Mouse (Mus musculus): Measurements from ENCODE around the gene Syn3. TPM values are rescaled to one million over a fixed set of nuclear protein-coding genes. Genes with fewer than 3 reads are reported as not detected.
"Not testable (repeated sequence)": the region's sequence is repeated elsewhere in the genome, so short reads cannot be mapped to it uniquely, and the experiment has no call there.

Gene Syn3
- total RNA-seq, 1 experiment from 2014 or later = 3.4 TPM

DNA sequence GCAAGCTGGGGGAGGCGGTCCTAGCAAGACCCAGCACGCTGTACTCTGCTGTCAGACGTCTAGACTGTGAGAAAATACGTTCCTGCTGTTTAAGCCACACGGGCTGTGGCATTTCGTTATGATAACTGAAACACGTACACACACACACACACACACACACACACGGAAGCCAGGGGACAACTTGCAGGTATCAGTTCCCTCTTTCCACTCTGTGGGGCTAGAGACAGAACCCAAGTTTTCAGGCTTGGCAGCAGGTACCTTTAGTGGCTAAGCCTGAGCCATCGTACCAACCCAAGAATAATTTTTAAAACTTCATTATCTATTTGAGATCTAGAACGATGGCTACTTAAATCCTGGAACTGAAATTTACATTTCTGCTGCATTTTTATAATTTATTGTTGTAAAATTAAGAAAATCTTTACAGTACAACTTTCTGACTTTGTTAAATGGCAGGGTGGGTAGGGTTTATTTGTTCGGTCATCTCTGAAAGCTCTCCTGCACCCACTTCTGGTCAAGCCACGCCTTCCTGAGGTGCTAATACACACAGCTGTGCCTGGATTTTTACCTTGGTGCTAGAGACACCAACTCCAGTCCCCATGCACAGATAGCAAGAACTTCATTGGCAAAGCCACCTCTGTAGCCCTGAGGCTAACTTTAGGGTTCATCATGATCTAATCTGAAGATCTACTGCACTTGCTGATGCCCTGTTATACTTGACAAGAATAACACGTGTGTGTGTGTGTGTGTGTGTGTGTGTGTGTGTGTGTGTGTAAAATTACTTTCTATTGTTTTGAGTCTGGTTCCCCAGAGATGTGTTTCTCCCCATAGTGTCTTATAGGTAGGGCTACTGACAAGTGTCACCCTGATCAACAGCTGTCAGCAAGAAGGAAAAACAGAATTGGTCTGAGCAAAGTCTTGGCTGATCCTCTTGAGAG is 29.8 kb downstream of the Syn3 start:
- DNase-seq = no peak

DNA sequence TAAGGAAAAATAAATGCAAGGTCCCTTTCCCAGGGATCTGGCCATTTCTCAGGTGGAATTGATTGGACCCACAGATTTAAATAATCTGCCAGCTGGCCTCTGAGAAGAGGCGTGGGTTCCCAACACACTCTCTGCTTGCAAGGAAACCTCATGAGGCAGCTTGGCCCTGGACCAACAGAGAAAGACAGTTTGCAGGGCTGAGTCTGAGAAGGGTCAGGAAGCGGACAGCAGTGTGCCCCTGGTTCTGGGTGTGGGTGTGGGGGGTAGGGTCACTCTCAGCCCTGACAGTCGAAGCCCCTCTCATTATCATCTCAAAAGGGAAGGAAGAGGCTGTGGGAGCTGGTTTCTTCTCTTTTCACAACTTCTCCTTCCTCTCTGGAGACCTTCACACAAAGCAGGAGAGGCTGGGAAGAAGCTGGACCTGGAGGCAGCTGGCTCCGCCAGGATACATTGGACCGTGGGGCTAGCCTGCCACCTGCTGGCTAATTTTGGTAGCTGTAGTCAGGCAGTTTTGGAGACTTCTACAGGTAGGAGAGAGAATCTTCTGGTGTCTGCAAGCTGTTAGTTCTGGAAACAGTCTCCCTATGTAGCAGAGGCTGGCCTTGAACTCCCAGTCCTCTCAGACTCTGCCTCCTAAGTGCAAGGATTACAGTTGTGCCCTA is 35.0 kb downstream of the Syn3 start:
- DNase-seq = peak; percentile 85

GRCm38 (mm10) chr10:86459643-86460042 is 39.1 kb downstream of the Syn3 start:
- DNase-seq = no peak

DNA sequence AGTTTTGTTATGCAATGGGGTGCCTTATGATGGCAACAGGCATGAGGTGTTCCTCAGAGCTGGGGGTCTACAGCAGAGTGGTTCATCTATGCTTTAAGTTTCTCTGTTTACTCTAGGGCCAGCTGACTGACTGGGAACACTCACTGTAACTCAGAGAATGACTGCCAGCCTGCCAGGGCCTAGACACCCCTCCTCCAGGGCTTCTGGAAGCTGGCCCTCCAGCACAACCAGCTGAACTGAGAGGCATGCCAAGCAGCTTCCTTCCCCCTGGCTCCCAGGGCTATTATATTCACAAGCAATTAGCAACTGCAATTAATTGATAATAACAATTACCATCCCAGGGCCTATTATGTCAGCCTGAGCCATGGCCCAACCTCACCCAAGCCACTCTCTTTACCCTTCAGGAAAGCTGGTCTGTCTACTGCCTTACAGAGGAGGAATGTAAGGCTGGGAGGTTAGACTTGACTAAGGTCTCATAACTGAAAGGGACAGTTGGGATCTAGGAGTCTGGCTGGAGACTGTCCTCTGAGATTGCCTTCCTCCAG is 41.0 kb downstream of the Syn3 start:
- no peak for DNase-seq

DNA sequence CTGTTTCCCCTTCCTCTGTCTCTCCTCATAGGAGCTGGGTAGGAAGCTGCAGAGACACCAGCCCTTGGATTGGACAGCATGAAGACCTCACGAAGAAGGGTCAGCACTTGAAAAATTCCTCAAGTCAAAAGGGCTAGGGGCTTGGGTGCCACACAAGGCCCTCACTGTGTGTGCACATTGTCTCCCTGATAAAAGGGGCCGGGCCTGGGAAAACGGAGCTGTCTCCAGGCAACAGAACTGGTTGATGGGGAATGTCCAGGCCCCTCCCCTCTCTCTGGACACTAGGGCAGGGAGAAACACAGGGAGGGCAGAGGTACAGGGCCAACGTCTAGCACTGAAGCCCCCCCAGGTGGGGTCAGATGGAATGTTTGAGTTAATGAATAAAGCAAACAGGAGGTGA is 41.5 kb downstream of the Syn3 start:
- no peak for DNase-seq

DNA sequence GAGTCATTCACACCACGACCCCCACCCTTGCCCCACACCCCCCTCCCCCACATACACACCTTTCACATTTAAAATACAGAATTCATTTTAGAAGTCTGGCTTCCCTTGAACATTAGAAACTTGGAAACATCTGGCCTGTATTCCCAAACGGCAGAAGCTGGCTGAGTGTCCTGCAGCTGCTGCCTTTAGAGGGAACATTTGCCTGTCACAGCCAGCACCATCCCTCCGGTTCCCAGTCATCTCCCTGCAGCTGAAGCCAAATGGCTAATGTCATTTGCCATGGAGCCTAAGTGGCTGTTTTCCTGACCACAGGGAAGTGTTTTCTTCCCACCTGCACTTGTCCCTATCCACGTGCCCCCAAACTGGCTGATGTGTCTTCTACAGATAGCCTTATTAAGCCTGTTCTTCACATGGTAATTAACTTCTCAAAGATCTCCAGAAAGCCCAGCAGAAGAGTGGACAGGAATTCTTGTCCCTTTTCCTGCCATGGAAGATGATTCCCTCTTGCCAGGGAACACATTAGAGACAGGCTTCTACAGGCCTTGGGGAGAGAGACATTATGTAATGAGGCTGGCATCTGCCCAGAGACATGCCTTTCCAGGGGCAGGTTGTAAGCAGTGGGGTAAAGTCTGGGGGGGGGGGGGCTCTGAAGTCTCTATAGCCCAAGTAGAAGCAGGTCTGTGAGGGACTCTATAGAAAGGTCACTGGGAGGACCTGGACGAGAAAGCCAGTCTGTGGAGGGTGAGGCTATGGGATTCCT is 43.2 kb downstream of the Syn3 start:
- no peak for DNase-seq

- DNase-seq = peak; percentile 5
Observed at GRCm38 (mm10) chr10:86452326-86452995, 46.2 kb downstream of the Syn3 start.

- DNase-seq = no peak
Observed at GRCm38 (mm10) chr10:86451294-86451693, 47.4 kb downstream of the Syn3 start.

DNA sequence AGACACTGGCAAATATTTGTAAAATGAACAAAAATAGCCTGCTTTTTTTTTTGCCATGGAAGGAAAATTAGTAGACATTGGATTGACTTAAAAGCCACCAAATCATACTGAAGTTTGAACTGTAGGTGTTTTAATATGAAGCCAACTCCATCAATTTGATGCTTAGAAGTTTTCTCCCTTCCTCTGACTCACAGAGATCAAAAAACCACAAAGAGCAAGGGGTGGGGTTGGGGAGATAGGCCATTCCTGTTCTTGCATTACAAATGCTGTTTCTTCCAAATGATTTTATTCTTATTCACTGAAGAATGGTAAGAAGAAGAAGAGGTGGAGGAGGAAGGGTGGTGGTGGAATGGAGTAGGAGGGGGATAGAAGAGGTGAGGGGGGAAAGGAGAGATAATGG is 52.0 kb downstream of the Syn3 start:
- DNase-seq = no peak

GRCm38 (mm10) chr10:86445207-86445606 is 53.5 kb downstream of the Syn3 start:
- DNase-seq = no peak

- DNase-seq = no peak
Observed at GRCm38 (mm10) chr10:86444665-86445064, 54.0 kb downstream of the Syn3 start.

DNA sequence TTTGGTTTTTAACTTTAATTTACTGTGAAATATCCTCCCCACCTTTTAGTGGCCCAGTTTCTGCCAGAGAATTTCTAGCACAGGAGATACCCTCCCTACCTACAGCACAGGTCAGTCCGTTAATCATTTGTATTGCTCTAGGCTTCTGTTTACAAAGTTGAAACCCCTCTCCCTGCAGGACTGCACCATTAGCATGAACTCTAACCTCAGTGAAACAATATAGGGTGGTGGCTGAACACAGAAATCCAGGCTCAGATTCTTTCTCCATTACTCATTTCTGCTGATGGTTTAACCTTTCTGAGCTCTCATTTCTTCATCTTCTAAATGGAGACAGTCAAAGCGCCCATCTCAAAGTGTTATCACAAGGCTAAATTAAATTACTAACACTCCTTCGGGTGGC is 56.9 kb downstream of the Syn3 start:
- no peak for DNase-seq

- no peak for DNase-seq
Observed at GRCm38 (mm10) chr10:86439640-86440039, 59.1 kb downstream of the Syn3 start.

GRCm38 (mm10) chr10:86437294-86437693 is 61.4 kb downstream of the Syn3 start:
- no peak for DNase-seq

DNA sequence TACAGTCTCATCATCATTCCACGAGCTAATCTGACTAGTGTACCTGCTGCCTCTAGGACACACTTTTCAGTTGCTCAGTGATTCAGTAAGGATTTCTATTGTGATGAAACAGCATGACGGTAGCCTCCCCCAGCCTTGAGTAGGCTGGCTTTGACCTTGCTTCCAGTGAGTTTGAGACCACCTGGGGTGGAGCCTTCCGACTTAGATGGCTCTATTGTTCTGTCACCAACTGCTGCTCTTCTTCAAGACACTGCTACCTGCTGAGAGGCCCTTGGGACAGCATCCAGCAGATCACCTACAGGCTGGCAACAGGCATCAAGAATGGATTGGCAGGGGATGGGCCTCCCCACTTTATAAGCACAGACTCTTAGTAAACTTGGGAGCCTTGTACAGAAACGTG is 63.7 kb downstream of the Syn3 start:
- not testable (repeated sequence) for DNase-seq

DNA sequence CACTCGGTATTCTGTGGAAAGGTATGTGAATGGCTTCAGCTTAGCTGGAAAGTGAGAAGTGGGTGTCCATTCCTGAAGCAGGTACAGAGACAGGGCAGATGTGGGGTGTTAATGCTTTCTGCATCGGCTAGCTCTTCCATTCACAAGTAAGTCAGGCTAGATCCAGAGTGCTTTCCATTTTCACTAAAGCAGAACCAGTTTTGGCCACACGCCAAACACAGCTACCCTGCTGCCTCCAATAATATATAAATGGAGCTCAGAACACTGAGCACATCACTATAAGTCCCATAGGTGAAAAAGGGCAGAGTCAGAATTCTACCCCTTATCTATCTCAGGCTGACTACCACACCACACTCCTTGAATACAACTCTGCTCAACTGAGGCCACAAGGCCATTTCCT is 69.0 kb downstream of the Syn3 start:
- no peak for DNase-seq

- no peak for DNase-seq
Observed at GRCm38 (mm10) chr10:86427956-86428355, 70.7 kb downstream of the Syn3 start.

DNA sequence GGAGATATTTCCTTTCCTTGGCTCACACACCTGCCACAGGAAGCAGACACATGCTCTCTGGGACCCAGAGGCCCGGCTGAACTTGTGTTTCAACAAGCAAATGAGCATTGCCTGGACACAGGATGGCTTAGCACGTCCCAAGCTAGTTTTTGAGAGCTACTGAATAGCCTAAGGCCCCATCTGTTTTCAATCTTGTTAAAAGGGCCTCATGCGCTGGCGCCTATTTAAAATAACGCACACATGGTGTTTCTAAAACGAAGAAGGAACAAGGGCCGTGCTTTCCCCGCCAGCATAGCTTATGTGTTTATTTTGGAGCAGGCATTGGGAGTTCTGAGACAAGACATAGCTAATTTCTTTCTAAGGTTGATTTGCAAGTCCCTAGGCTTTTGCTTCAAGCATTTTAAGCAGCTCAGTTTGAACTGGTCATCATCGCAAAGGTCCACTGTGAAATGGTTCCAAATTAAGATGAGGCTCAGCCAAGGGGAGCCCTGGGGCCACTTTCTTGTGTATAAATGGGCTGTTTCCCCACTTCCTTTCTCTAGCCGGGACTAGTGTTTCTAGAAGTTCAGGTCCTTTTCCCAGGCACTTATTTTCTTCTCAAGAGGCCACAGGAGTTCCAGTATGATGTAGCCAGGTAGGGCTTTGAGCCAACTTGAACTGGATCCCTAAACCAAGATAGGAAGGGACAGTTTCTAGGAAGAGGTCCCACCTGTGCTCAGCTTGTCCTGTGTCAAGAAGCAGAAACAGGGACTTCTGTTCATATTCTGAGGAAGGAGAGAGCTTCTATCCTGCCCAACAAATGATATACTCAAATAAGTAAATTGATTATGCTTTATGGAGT is 72.8 kb downstream of the Syn3 start:
- DNase-seq = no peak

DNA sequence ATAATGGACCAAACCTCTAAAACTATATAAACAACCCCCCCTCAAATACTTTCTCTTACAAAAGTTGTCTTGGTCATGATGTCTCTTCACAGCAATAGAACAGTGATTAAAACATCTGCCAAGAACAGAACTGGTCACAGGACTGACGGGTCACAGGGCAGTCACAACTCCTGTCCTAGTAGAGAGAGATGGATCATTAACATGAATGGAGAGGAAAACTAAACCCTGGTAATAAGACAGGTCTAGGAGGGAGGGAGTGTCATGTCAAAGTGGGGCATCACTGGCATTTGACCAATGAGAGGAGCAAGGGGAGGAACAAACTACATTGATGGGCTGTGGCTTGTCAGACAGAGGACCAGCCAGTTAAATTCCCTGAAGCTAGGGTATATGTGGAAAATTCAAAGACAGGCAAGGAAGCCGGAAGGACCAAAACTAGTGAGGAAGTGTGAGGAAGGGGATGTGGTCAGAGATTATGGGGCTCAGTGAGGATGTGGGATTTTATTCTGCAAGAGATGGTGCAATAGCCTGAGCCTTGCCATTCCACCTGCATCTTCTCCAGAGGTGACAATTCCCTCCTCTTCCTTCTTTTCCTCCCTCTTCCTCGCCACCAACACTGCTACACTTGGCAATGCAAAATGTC is 76.8 kb downstream of the Syn3 start:
- no peak for DNase-seq

DNA sequence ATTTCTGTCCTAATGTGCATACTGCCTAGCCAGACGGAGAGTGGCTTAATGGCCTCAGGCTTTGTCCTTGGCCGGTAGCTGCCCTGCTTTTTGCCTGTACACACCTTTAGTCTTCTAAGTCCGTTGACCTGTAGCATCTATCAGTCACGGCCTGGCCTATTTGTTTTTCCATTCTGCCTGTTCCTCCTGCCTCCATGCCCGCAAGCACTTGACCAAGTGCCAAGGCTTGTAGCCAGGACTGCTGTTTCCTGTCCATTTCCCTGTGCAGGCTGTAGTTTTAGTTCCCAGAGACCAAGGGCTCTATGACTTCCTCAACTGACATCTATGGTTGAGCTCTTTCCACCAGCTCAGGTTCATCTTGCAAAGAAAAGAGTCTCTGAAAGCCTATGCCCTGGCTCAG is 79.8 kb downstream of the Syn3 start:
- DNase-seq = peak; percentile 43

DNA sequence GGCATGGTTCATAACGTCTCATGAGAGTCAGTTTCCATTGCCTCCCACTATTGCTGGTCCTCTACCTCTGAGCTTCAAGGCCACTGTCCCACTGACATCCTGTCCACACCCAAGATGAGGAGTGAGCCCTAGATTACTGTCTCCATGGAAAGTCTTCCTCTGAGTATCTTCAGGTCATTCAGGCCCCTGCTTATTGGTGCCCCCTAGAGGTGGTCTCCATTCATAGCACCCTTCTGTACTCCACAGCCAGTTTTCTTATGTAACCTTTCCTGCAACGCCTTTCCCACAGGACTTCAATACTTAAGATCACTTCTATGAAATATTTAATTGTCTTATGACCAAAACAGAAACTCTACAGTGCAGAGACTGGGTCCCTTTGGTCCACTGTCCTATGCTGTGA is 80.4 kb downstream of the Syn3 start:
- no peak for DNase-seq

Measured in adrenal gland, postnatal 25 days (tissue).